Mouse (Mus musculus): Measurements from ENCODE around the gene BC030867.
A peak's percentile ranks its signal among the peaks of the same experiment; 100 is the strongest.

The BC030867 gene

DNA sequence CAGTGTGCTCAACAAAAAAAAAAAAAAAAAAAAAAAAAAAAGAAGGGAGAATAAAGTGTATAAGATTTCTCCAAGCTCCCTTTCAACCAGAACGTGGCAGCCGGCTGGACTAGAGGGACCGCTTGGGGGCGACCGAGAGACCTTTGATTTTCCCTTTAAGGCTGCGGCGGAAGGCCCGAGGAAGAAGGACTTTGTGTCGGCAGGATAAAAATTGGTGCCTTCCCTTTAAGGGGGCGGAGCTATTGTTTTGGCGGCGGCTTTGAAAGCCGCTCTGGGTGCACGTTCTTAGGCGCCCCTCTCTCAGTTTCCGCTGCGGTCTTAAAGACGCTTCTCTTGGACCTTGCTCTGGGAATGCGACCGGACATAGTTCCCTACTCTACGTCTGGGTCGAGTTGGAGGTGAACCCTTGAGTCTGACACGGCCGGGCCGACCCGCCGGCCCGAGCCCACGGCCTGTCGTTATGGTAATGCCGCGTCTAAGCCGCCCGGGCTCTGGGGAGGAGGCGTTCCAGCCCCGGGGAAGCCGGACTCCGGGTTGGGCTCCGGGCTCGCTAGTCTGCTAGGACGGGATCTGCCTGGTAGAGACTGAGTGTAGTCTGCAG lies at the start of gene BC030867:
Gene BC030867, plus strand, starts transcription at position 253 of the 601 bp plus-strand sequence.
- peak; percentile 98 for DNase-seq

DNA sequence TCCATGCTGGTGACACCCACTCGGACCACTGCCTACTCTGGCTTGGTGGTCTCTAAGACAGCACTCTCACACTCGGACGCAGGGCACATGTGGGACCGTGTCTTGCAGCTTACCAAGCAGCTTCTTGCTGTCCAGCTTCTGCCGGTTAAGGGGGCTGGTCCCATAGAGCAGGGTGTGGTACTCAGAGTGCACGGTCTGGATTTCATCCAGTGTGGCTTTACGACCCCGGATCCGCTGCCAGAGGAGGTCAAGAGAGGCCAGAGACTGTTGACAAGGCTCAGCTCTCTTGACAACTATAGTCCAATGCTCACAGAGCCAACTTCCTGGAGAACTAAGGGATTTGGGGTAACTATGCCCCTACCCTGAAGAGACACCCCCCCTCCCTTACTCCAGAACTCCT lies 48.8 kb upstream of the BC030867 start:
- DNase-seq: no peak

DNA sequence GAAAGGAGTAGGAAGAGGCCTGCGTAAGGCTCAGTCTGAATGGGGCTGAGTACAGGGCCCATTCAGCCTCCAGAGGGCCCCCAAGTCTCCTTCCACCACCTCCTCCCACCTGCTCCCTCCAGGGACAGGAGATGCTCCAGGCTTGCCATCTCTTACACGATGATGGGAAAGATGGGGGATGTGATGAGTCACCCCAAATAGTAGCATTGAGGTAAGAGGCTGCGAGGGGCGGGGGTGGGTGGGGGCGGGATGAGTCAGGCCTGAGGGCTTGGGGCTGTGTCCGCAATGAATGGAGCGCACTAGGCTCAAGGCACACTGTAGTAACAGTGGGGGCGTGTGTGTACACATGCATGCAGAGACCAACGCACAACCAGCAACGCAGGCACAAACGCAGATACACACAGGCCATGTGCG lies 47.3 kb upstream of the BC030867 start:
- DNase-seq: peak in 1 of 2 experiments; percentile 26

DNA sequence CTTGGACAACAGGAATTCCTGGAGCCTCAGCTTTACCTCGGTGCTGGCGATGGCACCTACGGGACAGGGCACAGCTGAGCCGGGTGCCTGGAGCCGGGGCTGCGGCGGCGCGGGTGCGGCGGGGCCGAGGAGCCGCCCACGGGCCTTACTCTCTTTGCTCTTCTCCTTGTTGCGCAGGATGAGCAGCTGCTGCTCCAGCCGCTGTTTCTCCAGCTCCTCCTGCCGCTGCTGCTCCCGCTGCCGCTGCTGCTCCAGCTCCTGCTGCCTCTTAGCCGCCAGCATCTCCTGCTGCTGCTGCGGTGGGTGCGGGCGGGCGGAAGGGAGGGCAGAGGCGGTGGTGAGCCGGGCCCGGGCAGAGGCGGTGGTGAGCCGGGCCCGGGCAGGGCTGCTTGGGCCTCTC lies 42.2 kb upstream of the BC030867 start:
- no peak for DNase-seq

DNA sequence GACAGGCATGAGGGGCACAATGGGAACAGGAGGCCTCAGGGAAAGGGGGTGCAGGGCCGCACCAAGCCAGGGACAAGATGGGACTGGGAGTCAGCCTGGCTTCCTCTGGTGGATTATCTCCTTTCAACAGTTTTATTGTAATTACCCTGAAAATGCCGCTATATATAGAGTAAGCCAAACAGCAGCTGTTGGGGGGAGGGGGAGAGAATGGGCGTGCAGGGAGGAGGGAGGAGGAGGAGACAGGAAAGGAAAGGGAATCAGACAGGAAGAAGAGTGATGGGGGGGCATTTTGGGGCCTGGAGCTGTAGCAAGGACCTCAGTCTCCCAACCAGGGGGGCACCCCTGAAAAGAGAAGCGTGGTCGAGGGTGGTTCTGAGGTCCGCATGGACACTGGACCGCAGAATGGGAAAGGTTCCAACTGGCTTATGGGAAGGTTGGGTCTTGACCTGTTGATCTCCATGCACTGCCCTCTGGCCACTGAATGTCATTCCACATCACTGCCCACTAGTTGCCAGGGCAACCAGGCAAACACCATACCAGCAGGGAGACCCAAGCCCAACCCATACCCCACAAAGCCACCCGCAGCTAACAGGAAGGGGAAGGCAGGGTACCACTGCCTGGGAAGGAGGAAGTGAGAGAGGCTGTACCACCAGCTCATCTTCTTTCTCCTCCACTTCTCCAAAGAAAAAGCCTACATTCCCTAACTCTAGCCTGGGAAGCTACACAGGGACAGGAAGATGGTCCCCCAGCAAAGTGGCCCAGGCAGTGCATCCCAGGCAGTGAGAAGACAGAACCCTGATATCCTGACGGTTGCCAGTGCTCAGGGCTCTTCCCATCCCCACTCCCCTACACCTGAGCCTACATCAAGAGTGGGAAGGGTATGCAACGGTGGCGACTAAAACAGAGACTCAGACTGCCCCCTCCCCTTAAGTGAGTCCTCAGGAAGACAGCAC lies 40.6 kb upstream of the BC030867 start:
- DNase-seq: no peak

DNA sequence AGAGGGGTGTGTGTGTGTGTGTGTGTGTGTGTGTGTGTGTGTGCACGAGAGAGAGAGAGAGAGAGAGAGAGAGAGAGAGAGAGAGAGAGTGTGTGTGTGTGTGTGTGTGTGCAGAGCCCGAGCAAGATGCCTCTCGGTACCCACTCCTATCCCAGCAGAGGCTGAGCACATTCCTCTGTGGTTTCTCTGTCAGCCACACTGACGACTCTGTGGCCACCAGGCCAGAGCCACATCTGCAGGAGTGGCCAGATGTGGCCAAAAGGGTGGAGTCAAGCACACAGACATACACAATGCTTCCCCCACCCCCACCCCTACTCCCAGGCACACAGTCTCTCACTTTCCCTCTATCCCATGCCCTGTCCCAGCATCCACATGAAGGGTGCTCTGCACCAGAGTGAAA lies 39.8 kb upstream of the BC030867 start:
- no peak for DNase-seq

DNA sequence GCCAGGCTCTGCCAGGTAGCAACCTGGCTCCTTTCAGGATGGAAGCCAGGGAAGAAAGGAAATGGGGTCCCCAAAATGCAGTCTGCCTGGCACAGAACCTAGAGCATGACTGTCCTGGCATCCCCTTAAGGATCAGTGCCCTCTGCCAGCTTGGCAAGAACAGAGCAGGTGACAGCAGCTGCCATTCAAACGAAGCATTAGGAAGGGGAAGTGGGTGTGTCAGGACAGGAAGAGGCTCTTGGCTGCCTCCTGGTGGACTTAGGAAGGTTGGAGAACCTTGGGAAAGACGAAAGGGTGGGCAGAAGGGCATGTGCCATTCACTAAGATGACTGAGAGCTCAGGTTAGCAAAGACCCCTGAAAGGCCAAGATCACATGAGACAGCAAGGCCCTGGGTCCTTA lies 38.9 kb upstream of the BC030867 start:
- DNase-seq: peak; percentile 86 to 87

DNA sequence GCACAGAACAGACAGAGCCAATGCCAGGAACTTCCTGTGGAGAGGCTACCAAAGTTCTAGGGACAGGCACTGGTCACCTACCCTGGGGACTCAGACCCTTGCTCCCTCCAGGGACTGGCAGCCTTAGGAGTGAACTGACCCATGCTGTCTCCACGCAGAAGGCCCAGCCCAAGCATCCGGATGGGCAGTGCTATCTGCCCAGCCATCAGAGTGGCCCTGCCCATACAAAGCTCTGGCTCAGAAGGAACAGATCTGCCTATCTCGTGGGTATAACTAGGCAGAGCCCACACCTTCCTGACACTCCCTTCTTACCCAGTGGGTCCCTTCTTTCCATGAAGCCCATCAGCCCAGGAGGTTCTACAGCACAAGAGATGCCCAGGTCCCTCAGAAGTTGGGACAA lies 38.5 kb upstream of the BC030867 start:
- DNase-seq: no peak

DNA sequence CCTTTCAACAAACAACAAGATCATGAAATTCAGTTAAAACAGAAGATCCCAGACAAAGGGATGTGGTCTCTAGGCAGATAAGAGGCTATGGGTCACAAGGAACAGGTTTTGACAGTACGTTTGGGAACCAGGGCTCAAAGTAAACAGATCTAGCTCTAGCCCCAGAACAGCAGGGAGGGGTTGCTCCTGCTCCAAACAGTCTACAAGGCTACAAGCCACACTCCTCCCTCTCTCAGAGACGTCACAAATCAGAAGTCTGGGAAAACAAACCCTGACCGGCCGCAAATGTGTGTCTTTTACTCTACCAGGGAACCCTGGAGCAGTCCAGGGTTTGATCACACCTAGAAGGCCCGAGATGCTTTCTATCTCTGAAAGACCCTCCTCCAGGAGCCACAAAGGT lies 37.7 kb upstream of the BC030867 start:
- DNase-seq: no peak

DNA sequence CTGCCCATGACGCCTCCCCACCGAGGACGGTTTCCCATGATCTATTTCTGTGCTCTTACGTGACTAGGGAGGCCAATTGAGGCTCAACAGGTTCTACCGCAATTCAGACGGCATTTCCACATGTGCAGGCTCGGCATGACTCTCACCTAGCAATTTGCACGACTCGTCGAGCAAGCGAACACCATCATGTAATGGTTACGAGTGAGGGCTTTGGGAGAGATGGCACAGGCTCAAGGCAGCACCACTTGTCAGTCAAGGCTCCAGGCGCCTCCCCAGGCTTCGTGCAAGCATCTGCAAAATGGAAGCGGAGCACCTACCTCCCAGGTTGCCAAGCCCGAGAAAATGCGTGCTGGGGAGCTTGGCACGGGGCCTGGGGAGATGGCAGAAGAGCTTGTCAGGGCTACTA lies 36.7 kb upstream of the BC030867 start:
- no peak for DNase-seq

DNA sequence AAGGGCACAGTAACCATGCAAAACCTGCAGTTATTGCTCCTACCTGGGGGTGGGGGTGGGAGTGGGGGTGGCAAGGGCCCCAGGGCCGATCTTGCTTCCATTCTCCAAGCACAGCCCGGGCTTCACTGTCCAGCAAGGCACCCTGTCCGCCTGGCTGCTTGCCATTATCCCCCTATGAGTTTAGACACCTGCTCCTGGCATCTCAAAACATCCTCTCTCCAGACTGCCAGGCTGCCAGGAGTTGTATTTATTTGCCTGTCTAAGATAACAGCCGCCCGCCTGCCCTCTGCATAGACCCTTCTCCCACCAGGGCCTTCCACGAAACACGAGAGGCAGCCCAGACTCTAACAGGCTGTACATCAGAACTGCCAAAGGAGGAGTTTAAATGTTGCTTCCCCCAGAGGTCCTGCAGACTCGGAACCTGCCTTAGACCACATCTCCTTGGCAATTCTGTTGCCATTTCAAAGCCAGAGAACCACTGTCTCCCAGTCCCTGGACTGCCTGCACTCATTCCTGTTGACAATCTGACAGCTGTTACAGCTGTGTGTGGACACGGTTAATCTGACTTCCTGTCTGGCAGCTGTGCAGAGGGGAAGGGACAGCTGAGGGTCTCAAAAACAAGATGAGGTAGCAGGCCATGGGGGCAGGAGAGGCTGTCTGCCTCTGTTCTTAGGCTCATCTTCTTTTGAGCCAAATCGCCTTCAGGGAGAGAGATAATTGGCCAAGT lies 34.1 kb upstream of the BC030867 start:
- peak; percentile 66 for DNase-seq

DNA sequence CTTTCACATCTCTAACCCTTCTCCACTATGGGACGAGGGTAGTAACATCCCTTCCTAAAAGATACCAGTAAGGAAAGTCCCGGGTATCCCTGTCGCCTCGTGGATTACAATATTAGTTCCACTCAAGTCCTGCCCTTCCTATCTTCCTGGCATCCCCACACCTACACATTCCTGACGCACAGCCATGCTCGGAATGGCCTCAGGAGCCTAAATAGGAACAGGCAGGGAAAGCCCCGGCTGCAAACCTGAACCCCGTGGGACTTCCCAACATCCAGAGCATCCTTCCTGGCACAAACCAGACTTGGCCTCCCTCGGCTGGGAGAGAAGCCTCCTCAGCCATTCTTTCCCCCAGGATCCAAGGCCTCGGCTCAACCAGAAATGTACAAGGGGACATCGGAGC lies 33.2 kb upstream of the BC030867 start:
- peak in 1 of 2 experiments; percentile 8 for DNase-seq

DNA sequence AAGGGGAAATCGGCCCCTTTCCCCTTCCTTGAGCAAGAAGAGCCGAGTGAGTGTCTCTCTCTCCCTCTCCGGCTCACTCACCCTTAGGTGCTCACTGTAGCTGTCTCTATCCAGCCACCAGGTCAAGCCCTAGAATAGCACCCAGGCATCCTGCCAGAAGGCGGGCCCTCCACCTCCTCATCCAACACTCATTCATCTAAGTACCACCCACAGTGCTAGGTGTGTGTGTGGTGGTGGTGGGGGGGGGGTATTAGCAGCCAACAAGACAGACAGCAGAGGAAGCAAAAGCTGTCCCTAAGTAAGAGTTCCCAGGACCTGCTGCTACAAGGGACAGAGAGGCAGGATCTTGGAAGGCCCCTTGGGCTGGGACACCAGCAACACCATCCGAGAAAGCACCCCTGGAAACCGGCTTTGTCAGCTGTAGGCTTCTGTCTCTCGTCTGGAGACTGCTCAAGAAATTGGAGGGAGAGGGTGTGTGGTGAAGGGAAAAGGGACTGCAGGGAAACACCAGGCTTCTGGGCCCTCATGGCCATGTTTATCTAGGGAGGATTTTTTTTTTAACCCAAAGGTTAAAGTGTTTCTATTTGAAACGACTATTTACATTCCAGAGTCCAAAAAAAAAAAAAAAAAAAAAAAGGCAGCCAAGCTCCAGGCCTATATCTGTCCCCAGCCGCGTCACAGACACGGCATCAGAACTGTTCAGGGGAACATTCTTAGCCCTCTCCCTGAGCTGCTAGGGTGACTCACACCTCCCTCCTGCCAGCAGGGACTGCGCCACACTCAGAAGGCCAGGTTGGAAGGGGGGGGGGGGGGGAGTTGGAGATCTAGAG lies 32.4 kb upstream of the BC030867 start:
- DNase-seq: peak; percentile 33 to 55

DNA sequence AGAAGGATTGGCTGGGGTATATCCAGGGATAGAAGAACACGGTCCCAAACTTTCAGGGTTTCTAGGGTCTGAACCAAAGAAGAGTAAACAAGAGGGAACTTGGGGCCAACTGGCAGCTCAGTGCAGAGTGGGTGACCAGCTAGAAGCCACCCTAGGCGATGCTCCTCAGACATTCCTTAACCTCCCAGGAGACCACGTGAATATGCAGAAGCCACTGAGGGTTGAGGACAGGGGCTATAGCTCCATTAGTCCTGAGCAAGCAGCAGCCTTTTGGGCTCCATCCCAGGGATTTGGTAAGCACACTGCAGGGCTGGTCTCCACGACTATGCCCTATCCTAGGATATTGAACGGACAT lies 31.8 kb upstream of the BC030867 start:
- DNase-seq: peak; percentile 9 to 27

DNA sequence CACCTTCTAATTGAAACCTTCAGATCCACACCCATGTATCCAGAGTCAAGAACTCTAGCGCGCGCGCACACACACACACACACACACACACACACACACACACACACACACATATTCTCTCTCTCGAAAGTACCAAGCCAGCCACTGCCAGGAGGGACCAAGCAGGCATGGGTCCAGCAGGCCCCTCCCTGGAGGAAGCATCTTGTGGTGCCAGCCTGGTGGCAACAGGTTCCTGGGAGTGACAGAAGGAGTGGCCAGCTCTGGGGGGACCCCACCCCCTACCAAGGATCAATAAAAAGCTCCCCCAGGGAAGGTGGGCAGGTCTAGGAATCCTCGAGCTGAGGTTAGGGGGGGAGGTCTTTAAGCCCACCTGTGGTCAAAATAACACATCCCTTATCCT lies 31.3 kb upstream of the BC030867 start:
- DNase-seq: peak; percentile 41 to 57

DNA sequence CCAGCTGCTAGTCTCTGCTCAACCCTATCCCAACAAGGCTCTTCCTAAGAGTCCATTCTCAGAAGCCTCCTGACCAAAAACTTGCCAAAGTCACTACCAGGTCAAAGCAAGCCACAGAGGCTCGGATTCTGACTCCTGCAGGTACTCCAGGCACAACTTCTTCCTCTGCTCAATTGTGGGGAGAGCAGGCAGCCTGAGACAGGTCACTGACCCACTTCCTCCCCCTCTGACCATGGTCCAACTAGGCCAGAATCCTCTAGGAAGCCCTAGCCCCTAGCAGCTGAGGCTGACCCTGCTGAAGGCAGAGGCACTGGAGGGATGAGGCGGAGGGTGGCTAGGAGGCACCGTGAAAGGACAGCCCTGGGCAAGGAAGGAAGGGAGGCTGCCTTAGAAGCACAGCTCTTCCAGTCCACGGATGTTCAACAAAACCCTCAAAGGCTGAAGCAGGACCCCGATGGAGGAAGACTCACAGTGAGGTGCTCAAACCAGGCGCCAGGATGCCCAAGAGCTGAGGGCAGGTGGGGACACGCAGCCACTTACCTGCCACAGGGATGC lies 30.7 kb upstream of the BC030867 start:
- DNase-seq: no peak

DNA sequence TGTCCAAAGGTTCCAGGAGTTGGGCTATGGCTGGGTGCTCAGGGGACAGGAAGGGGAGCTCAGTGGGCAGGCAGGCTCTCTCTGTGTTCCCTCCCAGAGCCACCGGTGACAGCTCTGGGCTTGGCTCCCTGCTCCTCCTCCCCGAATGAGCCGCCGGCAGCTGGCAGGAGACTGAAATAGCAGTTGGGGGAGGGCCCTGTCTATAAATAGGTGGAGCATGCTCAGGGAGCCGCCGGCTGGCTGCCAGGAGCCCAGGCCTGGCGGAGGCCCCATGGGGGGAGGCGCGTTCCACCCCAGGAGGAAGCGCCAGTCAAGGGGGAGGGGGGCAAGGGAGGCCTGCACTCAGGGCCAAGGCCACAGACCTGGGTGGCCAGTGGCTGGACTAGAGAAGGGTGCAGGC lies 29.9 kb upstream of the BC030867 start:
- DNase-seq: peak; percentile 90 to 93

DNA sequence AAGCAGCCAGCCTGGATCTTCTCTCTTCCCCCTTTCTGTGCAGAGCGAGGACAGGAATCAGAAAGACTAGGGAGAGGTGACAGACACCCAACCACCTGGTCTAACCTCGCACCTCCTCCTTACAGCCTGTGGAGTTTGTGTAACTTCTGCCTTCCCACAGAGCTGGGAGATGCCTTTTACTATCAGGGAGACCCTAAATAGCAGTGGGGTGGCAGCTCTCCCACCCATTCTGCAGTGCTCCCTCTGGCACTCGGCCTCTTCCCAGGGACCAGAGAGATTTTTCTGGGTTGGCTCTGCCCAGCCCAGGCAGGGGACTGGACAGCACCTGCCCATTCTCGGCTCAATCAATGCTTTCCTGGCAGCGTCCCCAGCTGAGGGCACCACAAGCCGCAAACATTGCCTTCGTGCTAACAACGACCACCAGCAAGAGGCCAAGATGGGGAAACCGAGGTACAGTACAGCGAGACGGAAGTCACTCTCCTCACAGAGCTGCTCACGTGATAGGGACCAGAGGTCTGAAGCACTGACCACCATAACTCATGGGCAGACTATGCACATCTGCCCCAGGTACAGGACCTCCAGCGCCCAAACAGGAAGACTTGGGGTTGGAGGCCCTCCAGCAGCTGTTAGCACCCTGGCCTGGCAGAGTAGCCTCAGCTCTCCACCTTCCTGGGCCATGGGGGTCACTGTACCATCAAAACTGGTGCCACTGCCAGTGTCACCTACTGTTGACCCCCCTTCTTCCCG lies 29.3 kb upstream of the BC030867 start:
- DNase-seq: peak; percentile 68 to 69

DNA sequence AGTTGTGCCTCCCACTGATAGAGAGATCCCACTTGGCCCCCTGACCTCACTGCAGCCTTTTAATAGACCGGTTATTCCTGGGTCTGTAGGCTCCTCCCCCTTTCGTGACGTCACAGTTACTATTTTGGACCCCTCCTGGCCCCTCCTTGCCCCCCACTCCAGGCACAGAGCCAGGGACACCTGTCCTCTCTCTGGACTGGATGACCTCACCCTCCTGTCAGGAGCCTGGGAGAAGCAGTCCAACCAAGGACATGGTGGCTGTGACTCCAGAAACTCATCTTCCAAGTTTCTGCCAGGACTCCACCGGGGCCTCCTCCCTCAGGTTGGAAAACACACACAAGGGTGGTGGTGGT lies 28.7 kb upstream of the BC030867 start:
- peak in 1 of 2 experiments; percentile 76 for DNase-seq

DNA sequence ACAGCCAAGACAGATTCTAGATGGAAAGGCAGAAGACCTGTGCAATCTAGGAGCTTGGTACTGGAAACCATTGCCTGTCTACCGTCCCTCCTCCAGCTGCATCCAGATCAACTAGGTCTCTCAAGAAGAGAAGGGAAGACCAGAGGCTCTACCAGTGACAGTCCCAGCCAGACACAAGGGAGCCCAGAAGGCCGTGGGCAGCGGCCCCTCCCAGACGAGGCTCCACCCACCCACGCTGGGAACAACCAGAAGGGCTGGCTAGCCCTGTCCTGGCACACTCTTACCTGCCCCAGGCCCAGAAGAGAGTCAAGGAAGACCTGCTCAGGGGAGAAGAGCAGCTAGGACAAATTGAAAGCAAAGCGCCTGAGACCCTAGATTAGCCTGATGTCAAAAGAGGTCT lies 28.2 kb upstream of the BC030867 start:
- no peak for DNase-seq

DNA sequence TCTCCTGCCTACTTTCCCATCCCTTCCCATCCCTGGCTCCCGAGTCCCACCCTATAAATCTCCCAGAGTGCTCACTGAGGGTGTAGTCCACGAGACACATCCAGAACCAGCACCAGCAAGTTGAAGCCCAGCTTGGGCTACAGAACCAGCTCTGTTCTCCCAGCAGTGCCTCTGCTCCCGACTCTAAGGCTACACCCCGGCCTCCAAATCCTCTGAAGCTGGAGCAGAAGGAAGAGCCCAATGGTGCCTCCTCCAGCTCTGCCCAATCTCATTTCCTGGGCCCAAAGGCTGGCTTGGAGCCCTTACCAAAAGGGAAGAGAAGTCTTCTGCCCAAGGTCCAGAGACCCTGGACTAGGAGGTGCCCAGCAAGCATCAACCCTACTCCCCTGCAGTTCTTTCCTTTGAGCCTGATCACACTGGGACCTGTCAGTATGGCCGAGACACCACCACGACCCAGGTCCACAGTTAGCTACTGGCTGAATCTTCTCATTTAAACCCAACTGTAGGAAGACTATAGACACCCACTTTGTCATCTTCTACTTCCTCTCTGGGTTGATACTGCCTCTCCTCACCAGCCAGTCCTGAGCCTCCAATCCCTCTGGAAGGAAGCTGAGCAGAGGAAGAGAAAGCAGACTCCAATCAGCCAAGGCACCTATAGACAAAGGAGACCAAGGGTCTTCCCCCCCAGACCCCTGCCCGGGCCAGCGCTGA lies 27.3 kb upstream of the BC030867 start:
- DNase-seq: no peak

All from cerebellum, postnatal 14 days (tissue).